Mouse (Mus musculus) liver, embryonic 14.5 days (tissue): ENCODE measurements around the gene Dennd1a.

Source experiments
- CTCF ChIP-seq: IDR thresholded peaks from 2 replicates; pipeline ENCODE4 v1.5.1; 2016; ENCODE audit warnings: antibody characterized with exemption, low read depth, control low read depth
- EP300 ChIP-seq: IDR thresholded peaks from 2 replicates; pipeline ENCODE4 v1.6.1; 2016; ENCODE audit warnings: antibody characterized with exemption, low read depth

GRCm38 (mm10) chr2:37945598-37946336 is 341.4 kb downstream of the Dennd1a start:
- no peak for TF ChIP-seq CTCF
- no peak for TF ChIP-seq EP300
